Mouse (Mus musculus): ENCODE data around the gene Preb. TPM values are rescaled to one million over a fixed set of nuclear protein-coding genes. Genes with fewer than 3 reads are reported as not detected.

Preb gene
- polyA plus RNA-seq, 1 experiment from 2014 or later = 124 TPM

DNA sequence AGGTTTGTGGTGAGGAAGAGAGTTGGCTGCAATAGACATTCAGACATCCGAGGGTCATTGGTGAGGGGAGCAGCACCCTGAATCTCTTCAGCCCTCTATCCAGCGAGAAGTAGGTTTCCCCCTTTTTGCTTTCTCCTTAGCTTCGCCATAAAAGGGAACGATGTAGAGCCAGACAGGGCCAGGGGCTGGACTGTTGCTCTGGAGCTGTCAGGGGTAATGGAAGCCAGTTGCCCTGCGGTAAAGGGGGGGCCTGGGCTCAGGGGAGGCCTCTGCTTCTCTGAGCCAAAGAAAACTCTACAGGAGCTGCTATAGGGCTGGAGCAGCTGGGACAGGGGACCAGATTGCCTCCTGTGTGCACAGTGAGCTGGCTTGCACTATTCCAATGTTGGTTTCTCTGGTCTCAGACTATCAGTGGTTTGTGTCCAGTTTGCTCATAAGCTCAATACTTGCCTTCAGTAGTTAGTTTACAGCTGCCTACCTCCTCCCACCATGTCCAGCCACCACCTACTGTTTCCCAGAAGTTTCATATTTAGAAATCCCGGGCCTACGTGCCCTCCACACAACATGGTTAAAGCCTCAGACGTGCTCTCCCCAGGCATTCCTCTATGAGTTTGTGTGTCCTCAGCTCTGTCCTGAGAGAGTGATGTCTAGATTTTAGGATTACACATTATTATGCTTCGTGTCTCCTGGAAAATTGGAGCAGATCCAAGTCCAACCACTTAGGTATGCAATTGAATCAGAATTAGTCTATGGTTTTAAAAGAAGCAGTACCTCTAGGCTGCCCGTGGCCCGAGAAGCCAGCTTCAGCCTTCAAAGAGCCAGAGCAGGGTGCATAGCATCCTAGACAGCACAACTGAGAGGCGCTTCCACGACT is 51.5 kb downstream of the Preb start:
- Histone ChIP-seq H3K36me3 (peaks cover 16% of the 10 kb centered on the region), H3K9me3 (no peaks in the 10 kb centered on the region), H3K4me1 (replicated peaks) (peaks cover 47% of the 10 kb centered on the region), H3K27me3 (no peaks in the 10 kb centered on the region), H3K9ac (peak overlapping the region; percentile 78), H3K4me2 (peak overlapping the region; percentile 99), H3K4me3 (peak overlapping the region; percentile 80), H3K27ac (replicated peaks) (no peak overlapping the region)
- 55% methylated on average over 13 of the region's 13 CpGs for WGBS
- ATAC-seq (ENCODE audit: low FRiP score, low read depth) = 0 out of 2 replicates have a peak, but pooled peaks have one; percentile 2

DNA sequence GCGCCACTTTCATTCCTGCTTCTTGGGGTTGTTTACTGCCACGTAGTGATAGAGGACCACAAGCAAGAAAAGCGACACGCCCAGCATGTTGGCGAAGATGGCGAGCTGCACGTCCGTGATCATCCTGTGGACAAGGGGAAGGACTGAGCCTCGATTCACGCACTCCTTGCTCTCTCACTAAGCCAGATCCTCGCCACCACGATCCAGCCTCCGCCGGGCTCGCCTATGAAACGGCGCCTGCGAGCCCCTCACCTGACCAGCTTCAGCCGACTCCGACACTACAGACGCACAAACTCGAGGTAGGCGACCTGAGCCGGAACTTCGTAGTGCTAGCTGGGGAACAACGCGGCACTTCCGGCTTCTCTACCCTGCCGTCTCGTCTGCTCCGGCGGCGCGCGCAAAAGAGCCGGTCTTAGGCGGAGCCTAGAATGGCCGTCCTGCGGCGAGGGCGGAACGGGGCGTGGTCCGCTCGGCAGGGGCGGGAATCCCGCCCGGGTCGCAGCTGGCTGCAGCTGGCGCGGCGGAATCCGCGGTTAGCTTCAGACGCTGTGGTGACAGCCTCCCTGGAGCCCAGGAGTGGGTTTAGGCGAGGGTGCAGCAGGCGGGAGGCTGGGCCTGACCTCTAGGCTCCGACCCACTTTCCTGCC is 52.6 kb downstream of the Preb start, which contains the start of gene Ost4:
Ost4 (minus strand) TSS at position 376 of the 647 bp plus-strand sequence.
- peak within 1 kb of the TSS; percentile 85 for H3K27ac ChIP-seq (replicated peaks)
- under 1% methylated on average over 58 of the region's 58 CpGs for WGBS
- H3K36me3 ChIP-seq = peaks cover 21% of the 10 kb centered on the region
- no peaks in the 10 kb centered on the region for H3K9me3 ChIP-seq
- ATAC-seq (ENCODE audit: low FRiP score, low read depth) = peak; percentile 96
- H3K4me2 ChIP-seq = peak within 1 kb of the TSS; percentile 99
- H3K27me3 ChIP-seq = no peaks in the 10 kb centered on the region
- H3K4me1 ChIP-seq (replicated peaks) = peaks cover 38% of the 10 kb centered on the region
- peak within 1 kb of the TSS; percentile 80 for H3K4me3 ChIP-seq
- peak within 1 kb of the TSS; percentile 78 for H3K9ac ChIP-seq

DNA sequence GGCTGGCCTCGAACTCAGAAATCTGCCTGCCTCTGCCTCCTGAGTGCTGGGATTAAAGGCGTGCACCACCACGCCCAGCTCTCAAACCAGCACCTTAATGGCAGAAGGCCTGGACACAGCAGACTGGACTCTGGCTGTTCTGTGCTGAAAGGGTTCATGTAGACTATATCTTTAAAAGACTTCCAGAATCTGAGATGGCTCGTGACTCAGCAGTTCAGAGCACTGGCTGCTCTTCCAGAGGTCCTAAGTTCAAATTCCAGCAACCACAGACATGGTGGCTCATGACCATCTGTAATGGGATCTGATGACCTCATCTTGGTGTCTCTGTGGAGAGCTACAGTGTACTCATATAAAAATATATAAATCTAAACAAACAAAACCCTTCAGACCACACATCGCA is 58.3 kb downstream of the Preb start:
- WGBS = 94% methylated on average over 5 of the region's 5 CpGs
- Histone ChIP-seq H3K27me3 (no peaks in the 10 kb centered on the region), H3K9ac (no peak overlapping the region), H3K4me3 (no peak overlapping the region), H3K9me3 (no peaks in the 10 kb centered on the region), H3K27ac (replicated peaks) (no peak overlapping the region), H3K4me2 (no peak overlapping the region), H3K36me3 (peaks cover 42% of the 10 kb centered on the region), H3K4me1 (replicated peaks) (peaks cover 23% of the 10 kb centered on the region)
- ATAC-seq (ENCODE audit: low FRiP score, low read depth) = no peak

Other genes with a start within 250 kb of the Preb start
- gene Dpysl5, start 248.8 kb downstream of the Preb start, polyA plus RNA-seq (2015; fragmentation: Nextera tagmentation; extraction: Ambion mirVana) = 208 and 265 TPM in 2 replicates
- 138 and 157 TPM in 2 replicates for gene Mapre3, start 145.7 kb downstream of the Preb start, polyA plus RNA-seq (2015; fragmentation: Nextera tagmentation; extraction: Ambion mirVana)
- 65.3 and 67.7 TPM in 2 replicates for gene Tmem214, start 92.3 kb downstream of the Preb start, polyA plus RNA-seq (2015; fragmentation: Nextera tagmentation; extraction: Ambion mirVana)
- gene Agbl5, start 71.7 kb downstream of the Preb start, polyA plus RNA-seq (2015; fragmentation: Nextera tagmentation; extraction: Ambion mirVana) = 20.6 and 25.7 TPM in 2 replicates
- gene Ost4, start 52.6 kb downstream of the Preb start, polyA plus RNA-seq (2015; fragmentation: Nextera tagmentation; extraction: Ambion mirVana) = 242 and 266 TPM in 2 replicates
- gene Emilin1, start 47.0 kb downstream of the Preb start, polyA plus RNA-seq (2015; fragmentation: Nextera tagmentation; extraction: Ambion mirVana) = 17.0 and 17.5 TPM in 2 replicates
- 9.9 and 10.7 TPM in 2 replicates for gene Khk, start 38.9 kb downstream of the Preb start, polyA plus RNA-seq (2015; fragmentation: Nextera tagmentation; extraction: Ambion mirVana)
- 67.3 and 68.4 TPM in 2 replicates for gene Cgref1, start 14.8 kb downstream of the Preb start, polyA plus RNA-seq (2015; fragmentation: Nextera tagmentation; extraction: Ambion mirVana)
- gene Tcf23, start 8.3 kb upstream of the Preb start, polyA plus RNA-seq (2015; fragmentation: Nextera tagmentation; extraction: Ambion mirVana) = not detected in 2 replicates
- gene Atraid, start 88.0 kb upstream of the Preb start, polyA plus RNA-seq (2015; fragmentation: Nextera tagmentation; extraction: Ambion mirVana) = 161 and 176 TPM in 2 replicates
- 26.1 and 26.3 TPM in 2 replicates for gene Slc5a6, start 88.6 kb upstream of the Preb start, polyA plus RNA-seq (2015; fragmentation: Nextera tagmentation; extraction: Ambion mirVana)
- 15.7 and 16.9 TPM in 2 replicates for gene Cad, start 94.4 kb upstream of the Preb start, polyA plus RNA-seq (2015; fragmentation: Nextera tagmentation; extraction: Ambion mirVana)
- gene Dnajc5g, start 145.9 kb upstream of the Preb start, polyA plus RNA-seq (2015; fragmentation: Nextera tagmentation; extraction: Ambion mirVana) = not detected in 2 replicates
- gene Slc30a3, start 147.9 kb upstream of the Preb start, polyA plus RNA-seq (2015; fragmentation: Nextera tagmentation; extraction: Ambion mirVana) = 36.2 and 46.7 TPM in 2 replicates
- not detected in 2 replicates for gene Trim54, start 156.4 kb upstream of the Preb start, polyA plus RNA-seq (2015; fragmentation: Nextera tagmentation; extraction: Ambion mirVana)
- gene Ucn, start 178.5 kb upstream of the Preb start, polyA plus RNA-seq (2015; fragmentation: Nextera tagmentation; extraction: Ambion mirVana) = not detected in 2 replicates
- 54.0 and 60.1 TPM in 2 replicates for gene Mpv17, start 193.9 kb upstream of the Preb start, polyA plus RNA-seq (2015; fragmentation: Nextera tagmentation; extraction: Ambion mirVana)
- 1.6 and 2.7 TPM in 2 replicates for gene Gm29609, start 219.6 kb upstream of the Preb start, polyA plus RNA-seq (2015; fragmentation: Nextera tagmentation; extraction: Ambion mirVana)
- 62.9 and 67.1 TPM in 2 replicates for gene Gtf3c2, start 219.8 kb upstream of the Preb start, polyA plus RNA-seq (2015; fragmentation: Nextera tagmentation; extraction: Ambion mirVana)
- gene Snx17, start 232.9 kb upstream of the Preb start, polyA plus RNA-seq (2015; fragmentation: Nextera tagmentation; extraction: Ambion mirVana) = 115 and 118 TPM in 2 replicates
- 76.1 and 86.9 TPM in 2 replicates for gene Eif2b4, start 233.1 kb upstream of the Preb start, polyA plus RNA-seq (2015; fragmentation: Nextera tagmentation; extraction: Ambion mirVana)
- 16.2 and 17.4 TPM in 2 replicates for gene Zfp513, start 241.9 kb upstream of the Preb start, polyA plus RNA-seq (2015; fragmentation: Nextera tagmentation; extraction: Ambion mirVana)